ENCODE assay signal across 8 mouse cellular contexts in genomic region chr11:74924149-74924548, GRCm38 (mm10). TPM values are rescaled to one million over a fixed set of nuclear protein-coding genes. Genes with fewer than 3 reads are reported as not detected.
DNase-seq lines count a peak whose midpoint lies in the region; ATAC-seq and TF ChIP-seq lines count a peak whose summit lies in the region.

No protein-coding gene starts in this region.

- WGBS in hindbrain, embryonic 11.5 days, result 67% methylated on average over 4 of the region's 4 CpGs
- WGBS in hindbrain, embryonic 14.5 days, result 64% methylated on average over 4 of the region's 4 CpGs

- no peak for TF ChIP-seq POLR2A in CH12.LX (IDR thresholded peaks at IDR 0.05; ENCODE audit: low read depth, low read length)

- ATAC-seq in hindbrain, embryonic 11.5 days (ENCODE audit: low FRiP score), result no peak
- no peak for ATAC-seq in hindbrain, embryonic 14.5 days (ENCODE audit: low FRiP score)

- H3K27me3 ChIP-seq in hindbrain, embryonic 11.5 days (ENCODE audit: control insufficient read depth, insufficient read depth, low read length), result no peaks in the 10 kb centered on the region
- H3K27me3 ChIP-seq in hindbrain, embryonic 14.5 days (ENCODE audit: control insufficient read depth, insufficient read depth, low read length), result no peaks in the 10 kb centered on the region
- H3K27me3 ChIP-seq in CH12.LX (replicated peaks), result no peaks in the 10 kb centered on the region

- in situ Hi-C loops in CH12.LX (cut with MboI; ENCODE audit: low pct_ligation_motif_present, low pct_unique_long_range_greater_than_20kb, low sequenced_read_pairs), result no loop called here

- H3K79me2 ChIP-seq in CH12.LX (replicated peaks; ENCODE audit: control insufficient read depth, extremely low read depth, insufficient read depth, poor library complexity, severe bottlenecking), result peaks cover 41% of the 10 kb centered on the region

- H3K27ac ChIP-seq in hindbrain, embryonic 11.5 days (ENCODE audit: low read depth, low read length), result no peak overlapping the region
- no peak overlapping the region for H3K27ac ChIP-seq in hindbrain, embryonic 14.5 days
- no peak overlapping the region for H3K27ac ChIP-seq in CH12.LX (ENCODE audit: insufficient read depth, low read depth)

- no peak for TF ChIP-seq RAD21 in CH12.LX (IDR thresholded peaks at IDR 0.05; ENCODE audit: low read depth, low read length)

- no peaks in the 10 kb centered on the region for H3K9me3 ChIP-seq in hindbrain, embryonic 11.5 days (ENCODE audit: control insufficient read depth, low read length)
- H3K9me3 ChIP-seq in hindbrain, embryonic 14.5 days (ENCODE audit: control insufficient read depth, low read length), result no peaks in the 10 kb centered on the region
- no peaks in the 10 kb centered on the region for H3K9me3 ChIP-seq in CH12.LX (replicated peaks; ENCODE audit: low read length)

- dilution Hi-C loops in CH12.LX (cut with MboI; ENCODE audit: extremely low pct_ligation_motif_present, extremely low pct_unique_long_range_greater_than_20kb, low sequenced_read_pairs), result no loop called here

- H3K4me1 ChIP-seq in hindbrain, embryonic 11.5 days (replicated peaks; ENCODE audit: control insufficient read depth, insufficient read depth, low read length), result no peaks in the 10 kb centered on the region
- H3K4me1 ChIP-seq in hindbrain, embryonic 14.5 days (replicated peaks; ENCODE audit: control insufficient read depth, insufficient read depth, low read length), result peaks cover 19% of the 10 kb centered on the region
- peaks cover 4 to 32% of the 10 kb centered on the region in 2 experiments; a peak in 3 of 4 replicates for H3K4me1 ChIP-seq in CH12.LX (ENCODE audit: control insufficient read depth in 1 of 2, insufficient read depth in 2 of 2)

- no peak overlapping the region for H3K9ac ChIP-seq in hindbrain, embryonic 11.5 days (ENCODE audit: low read depth, low read length)
- H3K9ac ChIP-seq in hindbrain, embryonic 14.5 days, result no peak overlapping the region
- H3K9ac ChIP-seq in CH12.LX (ENCODE audit: insufficient read depth, low read depth), result no peak overlapping the region

- no peak for TF ChIP-seq EP300 in CH12.LX (IDR thresholded peaks at IDR 0.05; ENCODE audit: low read length)

- peak; percentile 25 for DNase-seq in hindbrain, embryonic 11.5 days (ENCODE audit: low spot score)
- DNase-seq in hindbrain, embryonic 14.5 days (ENCODE audit: low spot score), result no peak
- DNase-seq in CH12.LX (ENCODE audit: extremely low read depth), result peak; percentile 44
- peak; percentile 36 to 40 for DNase-seq in adrenal gland, postnatal 36 days
- DNase-seq in kidney, adult 9 months, result peak; percentile 89
- DNase-seq in lung, postnatal 4 days, result peak; percentile 31 to 46
- no peak for DNase-seq in frontal cortex, postnatal 25 days (ENCODE audit: low spot score in 2 of 2)
- DNase-seq in right cerebral cortex, adult 18-20 months, result no peak

- peak in 1 of 2 experiments; percentile 60; a peak in 2 of 4 replicates for TF ChIP-seq CTCF in CH12.LX (conservative IDR thresholded peaks at IDR 0.05 in 1 of 2, IDR thresholded peaks at IDR 0.05 in 1 of 2; ENCODE audit: low read depth in 2 of 2, low read length in 2 of 2)

- no peaks in the 10 kb centered on the region for H3K36me3 ChIP-seq in hindbrain, embryonic 11.5 days (ENCODE audit: control insufficient read depth, insufficient read depth, low read length)
- H3K36me3 ChIP-seq in hindbrain, embryonic 14.5 days (replicated peaks; ENCODE audit: control insufficient read depth, insufficient read depth), result peaks cover 12% of the 10 kb centered on the region
- H3K36me3 ChIP-seq in CH12.LX (replicated peaks in 1 of 2; ENCODE audit: control insufficient read depth in 1 of 2, insufficient read depth in 1 of 2, low read length in 1 of 2), result peaks cover 5 to 26% of the 10 kb centered on the region in 2 experiments

- H3K4me2 ChIP-seq in hindbrain, embryonic 11.5 days (replicated peaks; ENCODE audit: low read depth, low read length), result no peak overlapping the region
- H3K4me2 ChIP-seq in hindbrain, embryonic 14.5 days (replicated peaks), result no peak overlapping the region
- H3K4me2 ChIP-seq in CH12.LX (ENCODE audit: insufficient read depth, low read depth, poor library complexity, severe bottlenecking), result no peak overlapping the region

- no peak overlapping the region for H3K4me3 ChIP-seq in hindbrain, embryonic 11.5 days (ENCODE audit: low read depth, low read length)
- H3K4me3 ChIP-seq in hindbrain, embryonic 14.5 days (replicated peaks; ENCODE audit: low read length), result no peak overlapping the region
- H3K4me3 ChIP-seq in CH12.LX (replicated peaks in 1 of 3; ENCODE audit: low read depth in 2 of 3, low read length in 2 of 3, poor library complexity in 1 of 3), result no peak overlapping the region

TF ChIP-seq in CH12.LX, 34 proteins besides CTCF, POLR2A, EP300 and RAD21:
- TF ChIP-seq MYC (IDR thresholded peaks at IDR 0.05; ENCODE audit: low read depth, low read length) (0 out of 2 replicates have a peak, but pooled peaks have one; percentile 66), JUND (conservative IDR thresholded peaks at IDR 0.05; ENCODE audit: low read depth, low read length) (no peak)

RNA-seq across cellular contexts. Expression of gene Smg6, which starts 1.5 kb away (rescaled TPM):
- polyA plus RNA-seq in hindbrain, embryonic 11.5 days (2014; fragmentation: Nextera tagmentation; extraction: Ambion mirVana), result 16.7 and 20.7 TPM in 2 replicates
- polyA plus RNA-seq in hindbrain, embryonic 14.5 days (2014; fragmentation: Nextera tagmentation; extraction: Ambion mirVana), result 12.8 and 14.0 TPM in 2 replicates
- total RNA-seq in CH12.LX (2012; rRNA removed) (12.0 and 12.1 TPM in 2 replicates), CH12.LX (2014; rRNA removed) (8.0 and 9.0 TPM in 2 replicates)
- 14.8 and 18.5 TPM in 2 replicates for polyA plus RNA-seq in CH12.LX (2012; ENCODE audit: insufficient read length, low read depth)
- 10 to 100 TPM; 19.2 to 23.5 TPM for total RNA-seq in adrenal gland, postnatal 36 days (2021)

RNA-seq across cellular contexts. Expression of gene Srr, which starts 1.6 kb away (rescaled TPM):
- 27.8 and 29.5 TPM in 2 replicates for polyA plus RNA-seq in hindbrain, embryonic 11.5 days (2014; fragmentation: Nextera tagmentation; extraction: Ambion mirVana)
- polyA plus RNA-seq in hindbrain, embryonic 14.5 days (2014; fragmentation: Nextera tagmentation; extraction: Ambion mirVana), result 43.2 and 51.8 TPM in 2 replicates
- total RNA-seq in CH12.LX (2012; rRNA removed) (4.0 and 5.9 TPM in 2 replicates), CH12.LX (2014; rRNA removed) (5.7 and 6.7 TPM in 2 replicates)
- polyA plus RNA-seq in CH12.LX (2012; ENCODE audit: insufficient read length, low read depth), result 5.7 and 7.6 TPM in 2 replicates
- total RNA-seq in adrenal gland, postnatal 36 days (2021), result 10 to 100 TPM; 44.4 to 45.9 TPM

RNA-seq across cellular contexts. Expression of gene Tsr1, which starts 26.3 kb away (rescaled TPM):
- 43.1 and 45.5 TPM in 2 replicates for polyA plus RNA-seq in hindbrain, embryonic 11.5 days (2014; fragmentation: Nextera tagmentation; extraction: Ambion mirVana)
- polyA plus RNA-seq in hindbrain, embryonic 14.5 days (2014; fragmentation: Nextera tagmentation; extraction: Ambion mirVana), result 32.1 and 33.1 TPM in 2 replicates
- total RNA-seq in CH12.LX (2012; rRNA removed) (85.2 and 127 TPM in 2 replicates), CH12.LX (2014; rRNA removed) (101 and 105 TPM in 2 replicates)
- polyA plus RNA-seq in CH12.LX (2012; ENCODE audit: insufficient read length, low read depth), result 149 and 162 TPM in 2 replicates
- 10 to 100 TPM; 37.8 to 47.5 TPM for total RNA-seq in adrenal gland, postnatal 36 days (2021)

RNA-seq across cellular contexts. Expression of gene Sgsm2, which starts 27.3 kb away (rescaled TPM):
- polyA plus RNA-seq in hindbrain, embryonic 11.5 days (2014; fragmentation: Nextera tagmentation; extraction: Ambion mirVana), result 6.3 and 6.8 TPM in 2 replicates
- 23.7 and 28.9 TPM in 2 replicates for polyA plus RNA-seq in hindbrain, embryonic 14.5 days (2014; fragmentation: Nextera tagmentation; extraction: Ambion mirVana)
- total RNA-seq in CH12.LX (2012; rRNA removed) (2.4 and 3.8 TPM in 2 replicates), CH12.LX (2014; rRNA removed) (0.75 and 0.93 TPM in 2 replicates)
- 3.1 and 3.8 TPM in 2 replicates for polyA plus RNA-seq in CH12.LX (2012; ENCODE audit: insufficient read length, low read depth)
- 10 to 100 TPM; 19.0 to 22.4 TPM for total RNA-seq in adrenal gland, postnatal 36 days (2021)

Comparison
In these comparisons a context has a peak if more than half of its experiments do, and no peak if none do; other contexts are left out.
1. DNase-seq: peak in hindbrain, embryonic 11.5 days (single experiment), CH12.LX (single experiment), adrenal gland, postnatal 36 days (2 of 2), kidney, adult 9 months (single experiment) and lung, postnatal 4 days (2 of 2); none in hindbrain, embryonic 14.5 days (single experiment), frontal cortex, postnatal 25 days (0 of 2) and right cerebral cortex, adult 18-20 months (single experiment).